Mouse (Mus musculus): ENCODE results near the gene Serpinb5. TPM values are rescaled to one million over a fixed set of nuclear protein-coding genes. Genes with fewer than 3 reads are reported as not detected.
"Not testable (repeated sequence)": the region's sequence is repeated elsewhere in the genome, so short reads cannot be mapped to it uniquely, and the experiment has no call there.

The Serpinb5 gene
- polyA plus RNA-seq, 1 experiment from 2014 or later = not detected

DNA sequence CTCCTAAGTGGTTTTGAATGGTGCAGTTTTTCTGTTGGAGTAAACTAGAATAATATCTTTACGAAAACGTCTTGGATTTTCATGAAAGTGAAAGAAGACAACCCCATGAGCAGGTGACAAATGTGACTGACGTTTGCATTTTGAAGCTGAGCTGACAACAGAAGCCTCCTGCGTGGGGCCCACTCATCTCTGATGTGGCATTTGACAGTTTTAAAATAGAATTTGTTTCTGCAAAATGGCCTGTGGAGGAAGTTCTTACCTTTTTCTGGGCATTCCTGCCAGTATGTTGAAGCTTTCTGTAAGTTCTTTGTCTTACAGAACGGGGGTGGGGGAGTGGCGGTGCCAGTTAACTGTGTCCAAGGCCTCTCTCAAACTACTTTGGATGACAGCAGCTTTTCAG is 5.8 kb downstream of the Serpinb5 start:
- Histone ChIP-seq H3K4me2 (ENCODE audit: low read length) (no peak overlapping the region), H3K9ac (replicated peaks; ENCODE audit: low read length) (no peak overlapping the region), H3K36me3 (ENCODE audit: control insufficient read depth, insufficient read depth, low read length) (no peaks in the 10 kb centered on the region), H3K27me3 (ENCODE audit: control insufficient read depth, insufficient read depth, low read length) (no peaks in the 10 kb centered on the region), H3K27ac (replicated peaks; ENCODE audit: low read depth, low read length) (no peak overlapping the region), H3K9me3 (ENCODE audit: control insufficient read depth, low read length) (no peaks in the 10 kb centered on the region), H3K4me3 (replicated peaks; ENCODE audit: low read depth, low read length) (no peak overlapping the region), H3K4me1 (ENCODE audit: control insufficient read depth, insufficient read depth, low read length) (no peaks in the 10 kb centered on the region)
- DNase-seq (no peak), ATAC-seq (ENCODE audit: low FRiP score, low TSS enrichment) (no peak)
- WGBS = 75% methylated on average over 6 of the region's 6 CpGs

DNA sequence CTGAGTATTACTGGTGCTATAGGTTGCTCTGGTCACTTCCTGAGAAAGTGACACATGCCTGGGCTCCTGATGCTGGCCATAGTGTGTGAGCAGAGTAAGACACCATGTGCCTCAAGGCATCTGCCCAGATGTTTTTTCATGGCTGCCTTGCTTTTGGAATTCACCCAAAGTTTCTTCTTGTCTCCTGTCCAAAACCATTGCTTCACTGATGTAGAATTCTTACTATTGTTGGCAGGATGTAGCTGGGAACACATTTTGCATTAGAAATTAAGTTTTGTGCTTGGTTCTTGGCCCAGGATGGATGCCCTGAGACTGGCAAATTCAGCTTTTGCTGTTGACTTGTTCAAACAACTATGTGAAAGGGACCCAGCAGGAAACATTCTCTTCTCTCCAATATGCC is 9.0 kb downstream of the Serpinb5 start:
- H3K27me3 ChIP-seq (ENCODE audit: control insufficient read depth, insufficient read depth, low read length) = no peaks in the 10 kb centered on the region
- no peak for DNase-seq
- no peak overlapping the region for H3K4me3 ChIP-seq (replicated peaks; ENCODE audit: low read depth, low read length)
- no peaks in the 10 kb centered on the region for H3K36me3 ChIP-seq (ENCODE audit: control insufficient read depth, insufficient read depth, low read length)
- H3K27ac ChIP-seq (replicated peaks; ENCODE audit: low read depth, low read length) = no peak overlapping the region
- H3K9ac ChIP-seq (replicated peaks; ENCODE audit: low read length) = no peak overlapping the region
- H3K4me2 ChIP-seq (ENCODE audit: low read length) = no peak overlapping the region
- H3K9me3 ChIP-seq (ENCODE audit: control insufficient read depth, low read length) = no peaks in the 10 kb centered on the region
- no peak for ATAC-seq (ENCODE audit: low FRiP score, low TSS enrichment)
- no peaks in the 10 kb centered on the region for H3K4me1 ChIP-seq (ENCODE audit: control insufficient read depth, insufficient read depth, low read length)

GRCm38 (mm10) chr1:106875193-106875886 is 14.4 kb downstream of the Serpinb5 start:
- Histone ChIP-seq H3K27ac (replicated peaks; ENCODE audit: low read depth, low read length) (no peak overlapping the region), H3K9me3 (ENCODE audit: control insufficient read depth, low read length) (no peaks in the 10 kb centered on the region), H3K4me3 (replicated peaks; ENCODE audit: low read depth, low read length) (no peak overlapping the region), H3K36me3 (ENCODE audit: control insufficient read depth, insufficient read depth, low read length) (no peaks in the 10 kb centered on the region), H3K4me1 (ENCODE audit: control insufficient read depth, insufficient read depth, low read length) (no peaks in the 10 kb centered on the region), H3K27me3 (ENCODE audit: control insufficient read depth, insufficient read depth, low read length) (no peaks in the 10 kb centered on the region), H3K9ac (replicated peaks; ENCODE audit: low read length) (no peak overlapping the region), H3K4me2 (ENCODE audit: low read length) (no peak overlapping the region)
- 92% methylated on average over 5 of the region's 5 CpGs for WGBS
- ATAC-seq (ENCODE audit: low FRiP score, low TSS enrichment) (no peak), DNase-seq (no peak)

- Histone ChIP-seq H3K9ac (replicated peaks; ENCODE audit: low read length) (no peak overlapping the region), H3K4me3 (replicated peaks; ENCODE audit: low read depth, low read length) (no peak overlapping the region), H3K27me3 (ENCODE audit: control insufficient read depth, insufficient read depth, low read length) (no peaks in the 10 kb centered on the region), H3K36me3 (ENCODE audit: control insufficient read depth, insufficient read depth, low read length) (no peaks in the 10 kb centered on the region), H3K4me1 (ENCODE audit: control insufficient read depth, insufficient read depth, low read length) (no peaks in the 10 kb centered on the region), H3K9me3 (ENCODE audit: control insufficient read depth, low read length) (no peaks in the 10 kb centered on the region), H3K4me2 (ENCODE audit: low read length) (no peak overlapping the region), H3K27ac (replicated peaks; ENCODE audit: low read depth, low read length) (no peak overlapping the region)
- ATAC-seq (ENCODE audit: low FRiP score, low TSS enrichment) (no peak), DNase-seq (no peak)
- WGBS = 92% methylated on average over 3 of the region's 3 CpGs
Observed at GRCm38 (mm10) chr1:106876147-106876546, 15.2 kb downstream of the Serpinb5 start.

- Histone ChIP-seq H3K4me3 (replicated peaks; ENCODE audit: low read depth, low read length) (no peak overlapping the region), H3K36me3 (ENCODE audit: control insufficient read depth, insufficient read depth, low read length) (no peaks in the 10 kb centered on the region), H3K9me3 (ENCODE audit: control insufficient read depth, low read length) (no peaks in the 10 kb centered on the region), H3K27me3 (ENCODE audit: control insufficient read depth, insufficient read depth, low read length) (no peaks in the 10 kb centered on the region), H3K4me2 (ENCODE audit: low read length) (no peak overlapping the region), H3K4me1 (ENCODE audit: control insufficient read depth, insufficient read depth, low read length) (no peaks in the 10 kb centered on the region), H3K9ac (replicated peaks; ENCODE audit: low read length) (no peak overlapping the region), H3K27ac (replicated peaks; ENCODE audit: low read depth, low read length) (no peak overlapping the region)
- WGBS = 87% methylated on average over 4 of the region's 4 CpGs
- no peak for ATAC-seq (ENCODE audit: low FRiP score, low TSS enrichment)
- no peak for DNase-seq
Observed at GRCm38 (mm10) chr1:106882723-106883122, 21.8 kb downstream of the Serpinb5 start.

DNA sequence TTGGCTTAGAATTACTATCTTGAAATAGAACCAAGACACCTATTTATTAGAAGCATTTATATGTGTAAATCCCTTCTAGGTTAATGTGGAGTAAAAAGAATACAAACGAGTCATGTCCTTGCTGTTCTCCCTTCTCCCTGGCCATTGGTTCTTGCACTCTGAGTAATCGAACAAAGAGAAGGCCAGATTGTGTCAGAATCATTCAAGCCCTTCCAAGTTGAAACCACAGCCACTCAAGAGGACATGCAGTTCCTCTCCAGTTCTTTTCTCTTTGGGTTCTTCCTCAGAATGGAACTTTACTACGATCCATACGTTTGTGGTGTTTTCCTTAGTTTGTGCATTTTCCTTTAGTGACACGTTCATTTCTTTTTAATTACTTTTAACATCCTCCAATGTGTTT is 22.4 kb downstream of the Serpinb5 start:
- Histone ChIP-seq H3K4me3 (replicated peaks; ENCODE audit: low read depth, low read length) (no peak overlapping the region), H3K27me3 (ENCODE audit: control insufficient read depth, insufficient read depth, low read length) (no peaks in the 10 kb centered on the region), H3K27ac (replicated peaks; ENCODE audit: low read depth, low read length) (no peak overlapping the region), H3K4me1 (ENCODE audit: control insufficient read depth, insufficient read depth, low read length) (no peaks in the 10 kb centered on the region), H3K4me2 (ENCODE audit: low read length) (no peak overlapping the region), H3K9me3 (ENCODE audit: control insufficient read depth, low read length) (no peaks in the 10 kb centered on the region), H3K9ac (replicated peaks; ENCODE audit: low read length) (no peak overlapping the region), H3K36me3 (ENCODE audit: control insufficient read depth, insufficient read depth, low read length) (no peaks in the 10 kb centered on the region)
- DNase-seq = no peak
- WGBS = 77% methylated on average over 5 of the region's 5 CpGs
- no peak for ATAC-seq (ENCODE audit: low FRiP score, low TSS enrichment)

- no peaks in the 10 kb centered on the region for H3K27me3 ChIP-seq (ENCODE audit: control insufficient read depth, insufficient read depth, low read length)
- peak; percentile 26 for DNase-seq
- no peak overlapping the region for H3K9ac ChIP-seq (replicated peaks; ENCODE audit: low read length)
- no peaks in the 10 kb centered on the region for H3K36me3 ChIP-seq (ENCODE audit: control insufficient read depth, insufficient read depth, low read length)
- no peaks in the 10 kb centered on the region for H3K4me1 ChIP-seq (ENCODE audit: control insufficient read depth, insufficient read depth, low read length)
- 0 out of 2 replicates have a peak, but pooled peaks have one; percentile 38 for ATAC-seq (ENCODE audit: low FRiP score, low TSS enrichment)
- no peak overlapping the region for H3K4me3 ChIP-seq (replicated peaks; ENCODE audit: low read depth, low read length)
- no peak overlapping the region for H3K27ac ChIP-seq (replicated peaks; ENCODE audit: low read depth, low read length)
- no peak overlapping the region for H3K4me2 ChIP-seq (ENCODE audit: low read length)
- H3K9me3 ChIP-seq (ENCODE audit: control insufficient read depth, low read length) = no peaks in the 10 kb centered on the region
- 3% methylated on average over 2 of the region's 2 CpGs for WGBS
Observed at GRCm38 (mm10) chr1:106883812-106884211, 22.8 kb downstream of the Serpinb5 start.

DNA sequence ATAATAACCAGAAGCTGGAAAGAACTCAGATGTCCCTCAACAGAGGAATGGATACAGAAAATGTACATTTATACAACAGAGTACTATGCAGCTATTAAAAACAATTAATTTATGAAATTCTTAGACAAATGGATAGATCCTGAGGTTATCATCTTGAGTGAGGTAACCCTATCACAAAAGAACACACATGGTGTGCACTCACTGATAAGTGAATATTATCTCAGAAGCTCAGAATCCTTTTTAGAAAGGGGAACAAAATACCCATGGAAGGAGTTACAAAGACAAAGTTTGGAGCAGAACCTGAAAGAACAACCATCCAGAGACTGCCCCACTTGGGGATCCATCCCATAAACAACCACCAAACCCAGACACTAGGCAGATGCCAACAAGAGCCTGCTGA is 34.2 kb downstream of the Serpinb5 start:
- not testable (repeated sequence) for H3K27me3 ChIP-seq (ENCODE audit: control insufficient read depth, insufficient read depth, low read length); H3K9ac ChIP-seq (replicated peaks; ENCODE audit: low read length); H3K4me3 ChIP-seq (replicated peaks; ENCODE audit: low read depth, low read length); H3K27ac ChIP-seq (replicated peaks; ENCODE audit: low read depth, low read length); H3K4me2 ChIP-seq (ENCODE audit: low read length); H3K9me3 ChIP-seq (ENCODE audit: control insufficient read depth, low read length); H3K36me3 ChIP-seq (ENCODE audit: control insufficient read depth, insufficient read depth, low read length); H3K4me1 ChIP-seq (ENCODE audit: control insufficient read depth, insufficient read depth, low read length); ATAC-seq (ENCODE audit: low FRiP score, low TSS enrichment); DNase-seq

GRCm38 (mm10) chr1:106901406-106901805 is 40.4 kb downstream of the Serpinb5 start:
- no peaks in the 10 kb centered on the region for H3K36me3 ChIP-seq (ENCODE audit: control insufficient read depth, insufficient read depth, low read length)
- H3K4me1 ChIP-seq (ENCODE audit: control insufficient read depth, insufficient read depth, low read length) = no peaks in the 10 kb centered on the region
- 49% methylated on average over 4 of the region's 4 CpGs for WGBS
- ATAC-seq (ENCODE audit: low FRiP score, low TSS enrichment) = 0 out of 2 replicates have a peak, but pooled peaks have one; percentile 50
- H3K9me3 ChIP-seq (ENCODE audit: control insufficient read depth, low read length) = no peaks in the 10 kb centered on the region
- DNase-seq = peak; percentile 24
- no peak overlapping the region for H3K27ac ChIP-seq (replicated peaks; ENCODE audit: low read depth, low read length)
- no peak overlapping the region for H3K4me2 ChIP-seq (ENCODE audit: low read length)
- H3K9ac ChIP-seq (replicated peaks; ENCODE audit: low read length) = no peak overlapping the region
- no peaks in the 10 kb centered on the region for H3K27me3 ChIP-seq (ENCODE audit: control insufficient read depth, insufficient read depth, low read length)
- H3K4me3 ChIP-seq (replicated peaks; ENCODE audit: low read depth, low read length) = no peak overlapping the region

Data from midbrain, embryonic 14.5 days (tissue).